Mouse (Mus musculus) heart, embryonic 13.5 days (tissue): ENCODE results near the gene Slc38a7. TPM values are rescaled to one million over a fixed set of nuclear protein-coding genes. Genes with fewer than 3 reads are reported as not detected.

Experiments used
- ATAC-seq: fragments of 200-750 bp; cut with Nextera tagmentation; 2 replicates; pipeline ENCODE4 v1.8.0; 2017; ENCODE audit warnings: moderate TSS enrichment; ENCODE audit not compliant: insufficient number of reproducible peaks, low FRiP score, low TSS enrichment; ENCODE audit errors: extremely low read depth
- H3K27ac ChIP-seq: fragments of 300-500 bp; sonication (generic); replicated peaks from 2 replicates; pipeline ENCODE4 v1.5.1; 2015; ENCODE audit warnings: moderate library complexity, mild to moderate bottlenecking, inconsistent platforms
- H3K27me3 ChIP-seq: fragments of 300-500 bp; sonication (generic); replicated peaks from 2 replicates; pipeline ENCODE4 v1.6.1; 2015; ENCODE audit warnings: mild to moderate bottlenecking, inconsistent platforms
- H3K36me3 ChIP-seq: fragments of 300-500 bp; sonication (generic); 2 replicates; pipeline ENCODE4 v1.6.1; 2015; ENCODE audit warnings: mild to moderate bottlenecking, inconsistent platforms
- H3K4me1 ChIP-seq: fragments of 300-500 bp; sonication (generic); 2 replicates; pipeline ENCODE4 v1.6.1; 2015; ENCODE audit warnings: inconsistent platforms
- H3K4me2 ChIP-seq: fragments of 300-500 bp; sonication (generic); 2 replicates; pipeline ENCODE4 v1.6.1; 2015; ENCODE audit warnings: inconsistent platforms, mild to moderate bottlenecking, moderate library complexity
- H3K4me3 ChIP-seq: fragments of 300-500 bp; sonication (generic); 2 replicates; pipeline ENCODE4 v1.5.1; 2015; ENCODE audit warnings: moderate library complexity, mild to moderate bottlenecking, inconsistent platforms
- H3K9ac ChIP-seq: fragments of 300-500 bp; sonication (generic); 2 replicates; pipeline ENCODE4 v1.6.1; 2015; ENCODE audit warnings: inconsistent platforms, mild to moderate bottlenecking, moderate library complexity
- H3K9me3 ChIP-seq: fragments of 300-500 bp; sonication (generic); 2 replicates; pipeline ENCODE4 v1.6.1; 2016; ENCODE audit warnings: inconsistent platforms
- WGBS: fragments of 180-500 bp; shearing (Covaris S2); methylation state at CpG from one replicate; pipeline ENCODE4 v1.1.7; 2015; ENCODE audit warnings: mixed read lengths; 5-methylcytosine and 5-hydroxymethylcytosine counted together
- polyA plus RNA-seq: library from polyadenylated mRNA; unstranded; fragments of >200 nt; fragmentation: Nextera tagmentation; extraction: Ambion mirVana; gene quantifications from 2 replicates; pipeline ENCODE4 v1.2.1, GENCODE M21; 2015

The Slc38a7 gene
- polyA plus RNA-seq, 1 experiment from 2014 or later = 12.4 TPM

- H3K27ac ChIP-seq = peak overlapping the region; percentile 59
- H3K4me1 ChIP-seq = peaks cover 27% of the 10 kb centered on the region
- no peak for ATAC-seq
- no peaks in the 10 kb centered on the region for H3K27me3 ChIP-seq
- no peaks in the 10 kb centered on the region for H3K36me3 ChIP-seq
- H3K4me2 ChIP-seq = no peak overlapping the region
- no peak overlapping the region for H3K9ac ChIP-seq
- WGBS = 19% methylated on average over 3 of the region's 3 CpGs
- no peaks in the 10 kb centered on the region for H3K9me3 ChIP-seq
- H3K4me3 ChIP-seq = no peak overlapping the region
These were observed 30.6 kb downstream of the Slc38a7 start for GRCm38 (mm10) chr8:95822699-95823098.

DNA sequence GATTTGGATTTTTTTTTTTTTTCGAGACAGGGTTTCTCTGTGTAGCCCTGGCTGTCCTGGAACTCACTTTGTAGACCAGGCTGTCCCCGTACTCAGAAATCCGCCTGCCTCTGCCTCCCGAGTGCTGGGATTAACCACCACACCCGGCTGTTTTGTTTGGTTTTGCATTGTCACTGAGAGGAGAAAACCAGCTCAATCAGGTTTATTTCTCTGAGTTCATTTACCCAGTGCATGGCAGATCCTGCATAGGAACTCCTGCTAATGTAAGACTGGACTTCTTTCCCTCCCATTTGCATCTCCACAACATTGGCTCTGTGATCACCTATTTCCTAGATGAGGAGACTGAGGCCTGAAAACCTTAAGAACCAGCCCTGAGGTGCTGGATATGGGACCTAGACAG, 31.2 kb downstream of the Slc38a7 start:
- Histone ChIP-seq H3K36me3 (no peaks in the 10 kb centered on the region), H3K4me3 (no peak overlapping the region), H3K4me2 (no peak overlapping the region), H3K27ac (peak overlapping the region; percentile 59), H3K9me3 (no peaks in the 10 kb centered on the region), H3K27me3 (no peaks in the 10 kb centered on the region), H3K4me1 (peaks cover 26% of the 10 kb centered on the region), H3K9ac (no peak overlapping the region)
- ATAC-seq = no peak
- 78% methylated on average over 5 of the region's 5 CpGs for WGBS

GRCm38 (mm10) chr8:95821266-95821665, 32.1 kb downstream of the Slc38a7 start:
- Histone ChIP-seq H3K36me3 (no peaks in the 10 kb centered on the region), H3K27me3 (no peaks in the 10 kb centered on the region), H3K27ac (no peak overlapping the region), H3K9ac (no peak overlapping the region), H3K4me3 (no peak overlapping the region), H3K4me2 (no peak overlapping the region), H3K4me1 (peaks cover 32% of the 10 kb centered on the region), H3K9me3 (no peaks in the 10 kb centered on the region)
- no peak for ATAC-seq
- WGBS = 80% methylated on average over 6 of the region's 6 CpGs

GRCm38 (mm10) chr8:95818211-95818610, 35.1 kb downstream of the Slc38a7 start:
- Histone ChIP-seq H3K27me3 (no peaks in the 10 kb centered on the region), H3K36me3 (no peaks in the 10 kb centered on the region), H3K4me2 (peak overlapping the region; percentile 50), H3K27ac (peak overlapping the region; percentile 94), H3K9ac (peak overlapping the region; percentile 61), H3K4me3 (no peak overlapping the region), H3K9me3 (no peaks in the 10 kb centered on the region), H3K4me1 (peaks cover 36% of the 10 kb centered on the region)
- ATAC-seq = peak; percentile 52; the same call in 1 of the 2 replicates
- 0% methylated on average over 1 of the region's 1 CpGs for WGBS

- ATAC-seq = no peak; the same call in 1 of the 2 replicates
- Histone ChIP-seq H3K9ac (peak overlapping the region; percentile 61), H3K4me3 (no peak overlapping the region), H3K4me2 (peak overlapping the region; percentile 50), H3K9me3 (no peaks in the 10 kb centered on the region), H3K27me3 (no peaks in the 10 kb centered on the region), H3K36me3 (no peaks in the 10 kb centered on the region), H3K4me1 (peaks cover 32% of the 10 kb centered on the region), H3K27ac (peak overlapping the region; percentile 94)
- WGBS = 60% methylated on average over 3 of the region's 3 CpGs
These were observed 35.7 kb downstream of the Slc38a7 start for GRCm38 (mm10) chr8:95817597-95817996.

GRCm38 (mm10) chr8:95816044-95816708, 37.2 kb downstream of the Slc38a7 start:
- Histone ChIP-seq H3K4me2 (no peak overlapping the region), H3K4me1 (peaks cover 40% of the 10 kb centered on the region), H3K36me3 (no peaks in the 10 kb centered on the region), H3K4me3 (no peak overlapping the region), H3K27ac (peak overlapping the region; percentile 10; the same call in 1 of the 2 replicates), H3K27me3 (no peaks in the 10 kb centered on the region), H3K9me3 (no peaks in the 10 kb centered on the region), H3K9ac (no peak overlapping the region)
- 41% methylated on average over 6 of the region's 6 CpGs for WGBS
- ATAC-seq = no peak

- Histone ChIP-seq H3K36me3 (no peaks in the 10 kb centered on the region), H3K9me3 (no peaks in the 10 kb centered on the region), H3K27ac (peak overlapping the region; percentile 96), H3K4me2 (peak overlapping the region; percentile 46), H3K9ac (peak overlapping the region; percentile 58), H3K27me3 (no peaks in the 10 kb centered on the region), H3K4me3 (peak overlapping the region; percentile 11; the same call in 1 of the 2 replicates), H3K4me1 (peaks cover 52% of the 10 kb centered on the region)
- WGBS = 17% methylated on average over 3 of the region's 3 CpGs
- no peak for ATAC-seq
These were observed 43.2 kb downstream of the Slc38a7 start for GRCm38 (mm10) chr8:95810184-95810591.

DNA sequence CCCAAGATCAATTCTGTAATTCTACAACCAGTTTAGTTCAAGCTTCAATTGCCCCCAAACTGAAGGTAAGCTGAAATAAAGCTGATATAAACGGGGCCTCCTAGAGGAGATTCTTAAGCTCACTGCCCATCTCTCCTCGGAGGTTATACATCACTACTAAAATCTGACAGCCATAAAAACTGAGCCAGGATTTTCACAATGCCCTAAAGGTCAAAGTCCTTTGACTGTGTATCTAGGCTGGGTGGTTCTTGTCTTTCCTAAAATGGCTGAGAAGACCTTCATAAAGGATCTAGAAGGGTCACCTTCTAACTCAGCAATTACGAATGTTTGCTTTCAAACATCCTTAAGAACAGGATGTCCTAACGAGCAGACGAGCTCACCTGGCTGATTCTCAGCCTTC, 44.2 kb downstream of the Slc38a7 start:
- WGBS = 80% methylated on average over 5 of the region's 5 CpGs
- H3K27ac ChIP-seq = peak overlapping the region; percentile 96
- no peaks in the 10 kb centered on the region for H3K9me3 ChIP-seq
- peaks cover 8% of the 10 kb centered on the region; the same call in 1 of the 2 replicates for H3K36me3 ChIP-seq
- peaks cover 63% of the 10 kb centered on the region for H3K4me1 ChIP-seq
- no peak overlapping the region for H3K4me2 ChIP-seq
- no peak overlapping the region for H3K4me3 ChIP-seq
- no peaks in the 10 kb centered on the region for H3K27me3 ChIP-seq
- no peak overlapping the region for H3K9ac ChIP-seq
- ATAC-seq = no peak

GRCm38 (mm10) chr8:95808631-95809030, 44.7 kb downstream of the Slc38a7 start:
- H3K4me1 ChIP-seq = peaks cover 68% of the 10 kb centered on the region
- no peak overlapping the region for H3K9ac ChIP-seq
- H3K27ac ChIP-seq = peak overlapping the region; percentile 98; the same call in 1 of the 2 replicates
- H3K9me3 ChIP-seq = no peaks in the 10 kb centered on the region
- peaks cover 13% of the 10 kb centered on the region; the same call in 1 of the 2 replicates for H3K36me3 ChIP-seq
- H3K4me3 ChIP-seq = no peak overlapping the region
- no peak overlapping the region; the same call in 1 of the 2 replicates for H3K4me2 ChIP-seq
- no peaks in the 10 kb centered on the region for H3K27me3 ChIP-seq
- ATAC-seq = no peak
- WGBS = 78% methylated on average over 4 of the region's 4 CpGs

- Histone ChIP-seq H3K9me3 (no peaks in the 10 kb centered on the region), H3K36me3 (peaks cover 17% of the 10 kb centered on the region; the same call in 1 of the 2 replicates), H3K4me1 (peaks cover 74% of the 10 kb centered on the region), H3K27me3 (no peaks in the 10 kb centered on the region), H3K9ac (peak overlapping the region; percentile 82), H3K4me2 (peak overlapping the region; percentile 98), H3K4me3 (peak overlapping the region; percentile 97), H3K27ac (peak overlapping the region; percentile 98)
- WGBS = under 1% methylated on average over 20 of the region's 20 CpGs
- peak; percentile 74 for ATAC-seq
These were observed 45.5 kb downstream of the Slc38a7 start for GRCm38 (mm10) chr8:95807861-95808260.

- H3K4me1 ChIP-seq = peaks cover 76% of the 10 kb centered on the region
These were observed 46.0 kb downstream of the Slc38a7 start, which contains the start of gene Cnot1 for GRCm38 (mm10) chr8:95807331-95807843. Gene Cnot1, minus strand, starts transcription at chr8:95807464.

More at GRCm38 (mm10) chr8:95807331-95807843, 46.0 kb downstream of the Slc38a7 start, which contains the start of gene Cnot1:
- H3K4me3 ChIP-seq = peak within 1 kb of the TSS; percentile 97
- peak within 1 kb of the TSS; percentile 98 for H3K27ac ChIP-seq
- H3K9me3 ChIP-seq = no peaks in the 10 kb centered on the region
- peaks cover 19% of the 10 kb centered on the region for H3K36me3 ChIP-seq
- no peaks in the 10 kb centered on the region for H3K27me3 ChIP-seq
- peak; percentile 86 for ATAC-seq
- H3K4me2 ChIP-seq = peak within 1 kb of the TSS; percentile 98
- under 1% methylated on average over 44 of the region's 44 CpGs for WGBS
- H3K9ac ChIP-seq = peak within 1 kb of the TSS; percentile 99
